Mouse (Mus musculus): ENCODE measurements around the gene Sumo1. TPM values are rescaled to one million over a fixed set of nuclear protein-coding genes. Genes with fewer than 3 reads are reported as not detected.

The Sumo1 gene
- polyA plus RNA-seq, 1 experiment from 2014 or later: 186 TPM

GRCm38 (mm10) chr1:59569301-59569700 lies 101.3 kb downstream of the Sumo1 start:
- ATAC-seq (ENCODE audit: low read depth) (no peak), DNase-seq (no peak)
- H3K27ac ChIP-seq: no peak overlapping the region
- no peaks in the 10 kb centered on the region for H3K27me3 ChIP-seq
- H3K9me3 ChIP-seq (replicated peaks): no peaks in the 10 kb centered on the region
- no peak overlapping the region for H3K4me3 ChIP-seq (replicated peaks)
- no peak overlapping the region for H3K9ac ChIP-seq
- 64% methylated on average over 5 of the region's 5 CpGs for WGBS (ENCODE audit: insufficient replicate concordance)
- no peak overlapping the region for H3K4me2 ChIP-seq
- H3K4me1 ChIP-seq (replicated peaks): no peaks in the 10 kb centered on the region
- H3K36me3 ChIP-seq: no peaks in the 10 kb centered on the region

GRCm38 (mm10) chr1:59568283-59568682 lies 102.4 kb downstream of the Sumo1 start:
- ATAC-seq (ENCODE audit: low read depth): no peak
- no peak overlapping the region for H3K27ac ChIP-seq

GRCm38 (mm10) chr1:59567521-59567920 lies 103.1 kb downstream of the Sumo1 start:
- Histone ChIP-seq H3K4me3 (replicated peaks) (no peak overlapping the region), H3K4me1 (replicated peaks) (no peaks in the 10 kb centered on the region), H3K9me3 (replicated peaks) (no peaks in the 10 kb centered on the region), H3K36me3 (no peaks in the 10 kb centered on the region), H3K9ac (no peak overlapping the region), H3K27me3 (no peaks in the 10 kb centered on the region), H3K27ac (no peak overlapping the region), H3K4me2 (no peak overlapping the region)
- ATAC-seq (ENCODE audit: low read depth): no peak
- WGBS (ENCODE audit: insufficient replicate concordance): 72% methylated on average over 4 of the region's 4 CpGs
- DNase-seq: no peak

More at GRCm38 (mm10) chr1:59568283-59568682, 102.4 kb downstream of the Sumo1 start:
- Histone ChIP-seq H3K4me2 (no peak overlapping the region), H3K9me3 (replicated peaks) (no peaks in the 10 kb centered on the region), H3K4me1 (replicated peaks) (no peaks in the 10 kb centered on the region), H3K4me3 (replicated peaks) (no peak overlapping the region), H3K36me3 (no peaks in the 10 kb centered on the region), H3K27me3 (no peaks in the 10 kb centered on the region), H3K9ac (no peak overlapping the region)
- DNase-seq: no peak
- WGBS (ENCODE audit: insufficient replicate concordance): 46% methylated on average over 1 of the region's 1 CpGs

GRCm38 (mm10) chr1:59566926-59567325 lies 103.7 kb downstream of the Sumo1 start:
- no peak overlapping the region for H3K4me2 ChIP-seq
- H3K4me1 ChIP-seq (replicated peaks): no peaks in the 10 kb centered on the region
- no peak overlapping the region for H3K27ac ChIP-seq
- H3K9me3 ChIP-seq (replicated peaks): no peaks in the 10 kb centered on the region
- 62% methylated on average over 6 of the region's 6 CpGs for WGBS (ENCODE audit: insufficient replicate concordance)
- H3K9ac ChIP-seq: no peak overlapping the region
- H3K4me3 ChIP-seq (replicated peaks): no peak overlapping the region
- no peak for ATAC-seq (ENCODE audit: low read depth)
- no peaks in the 10 kb centered on the region for H3K36me3 ChIP-seq
- H3K27me3 ChIP-seq: no peaks in the 10 kb centered on the region
- no peak for DNase-seq

GRCm38 (mm10) chr1:59566281-59566680 lies 104.4 kb downstream of the Sumo1 start:
- no peaks in the 10 kb centered on the region for H3K9me3 ChIP-seq (replicated peaks)
- H3K4me2 ChIP-seq: no peak overlapping the region
- ATAC-seq (ENCODE audit: low read depth) (no peak), DNase-seq (no peak)
- no peaks in the 10 kb centered on the region for H3K4me1 ChIP-seq (replicated peaks)
- no peaks in the 10 kb centered on the region for H3K36me3 ChIP-seq
- no peaks in the 10 kb centered on the region for H3K27me3 ChIP-seq
- H3K4me3 ChIP-seq (replicated peaks): no peak overlapping the region
- WGBS (ENCODE audit: insufficient replicate concordance): 57% methylated on average over 7 of the region's 7 CpGs
- no peak overlapping the region for H3K27ac ChIP-seq
- H3K9ac ChIP-seq: no peak overlapping the region

- H3K27me3 ChIP-seq: no peaks in the 10 kb centered on the region
- H3K9me3 ChIP-seq (replicated peaks): no peaks in the 10 kb centered on the region
- no peaks in the 10 kb centered on the region for H3K36me3 ChIP-seq
- H3K9ac ChIP-seq: no peak overlapping the region
- DNase-seq (no peak), ATAC-seq (ENCODE audit: low read depth) (no peak)
- H3K27ac ChIP-seq: no peak overlapping the region
- H3K4me1 ChIP-seq (replicated peaks): no peaks in the 10 kb centered on the region
- WGBS (ENCODE audit: insufficient replicate concordance): 26% methylated on average over 5 of the region's 5 CpGs
- H3K4me2 ChIP-seq: no peak overlapping the region
- no peak overlapping the region for H3K4me3 ChIP-seq (replicated peaks)
Measured at GRCm38 (mm10) chr1:59565804-59566203, 104.8 kb downstream of the Sumo1 start.

- H3K27me3 ChIP-seq: no peaks in the 10 kb centered on the region
- ATAC-seq (ENCODE audit: low read depth): no peak
Measured at GRCm38 (mm10) chr1:59563581-59563980, 107.1 kb downstream of the Sumo1 start.

GRCm38 (mm10) chr1:59553708-59554107 lies 116.9 kb downstream of the Sumo1 start:
- H3K9me3 ChIP-seq (replicated peaks): no peaks in the 10 kb centered on the region
- 62% methylated on average over 5 of the region's 5 CpGs for WGBS (ENCODE audit: insufficient replicate concordance)
- ATAC-seq (ENCODE audit: low read depth) (no peak), DNase-seq (no peak)
- H3K4me2 ChIP-seq: no peak overlapping the region
- H3K36me3 ChIP-seq: no peaks in the 10 kb centered on the region
- no peak overlapping the region for H3K27ac ChIP-seq
- H3K4me1 ChIP-seq (replicated peaks): peaks cover 9% of the 10 kb centered on the region; the same call in 1 of the 2 replicates
- H3K27me3 ChIP-seq: no peaks in the 10 kb centered on the region
- no peak overlapping the region for H3K9ac ChIP-seq
- H3K4me3 ChIP-seq (replicated peaks): no peak overlapping the region

More at GRCm38 (mm10) chr1:59563581-59563980, 107.1 kb downstream of the Sumo1 start:
- no peaks in the 10 kb centered on the region for H3K9me3 ChIP-seq (replicated peaks)
- no peak overlapping the region for H3K4me2 ChIP-seq
- no peak overlapping the region for H3K9ac ChIP-seq
- H3K4me1 ChIP-seq (replicated peaks): no peaks in the 10 kb centered on the region
- no peak overlapping the region for H3K27ac ChIP-seq
- H3K4me3 ChIP-seq (replicated peaks): no peak overlapping the region
- H3K36me3 ChIP-seq: no peaks in the 10 kb centered on the region
- no peak for DNase-seq
- 71% methylated on average over 2 of the region's 2 CpGs for WGBS (ENCODE audit: insufficient replicate concordance)

GRCm38 (mm10) chr1:59550996-59551395 lies 119.6 kb downstream of the Sumo1 start:
- H3K4me1 ChIP-seq (replicated peaks): peaks cover 9% of the 10 kb centered on the region; the same call in 1 of the 2 replicates
- no peak overlapping the region for H3K27ac ChIP-seq
- H3K36me3 ChIP-seq: no peaks in the 10 kb centered on the region
- WGBS (ENCODE audit: insufficient replicate concordance): 66% methylated on average over 11 of the region's 11 CpGs
- no peak for DNase-seq
- no peak overlapping the region for H3K9ac ChIP-seq
- 0 out of 2 replicates have a peak, but pooled peaks cover 3% of the 10 kb centered on the region for H3K27me3 ChIP-seq
- H3K4me3 ChIP-seq (replicated peaks): no peak overlapping the region
- ATAC-seq (ENCODE audit: low read depth): no peak
- no peak overlapping the region for H3K4me2 ChIP-seq
- no peaks in the 10 kb centered on the region for H3K9me3 ChIP-seq (replicated peaks)

- ATAC-seq (ENCODE audit: low read depth) (no peak), DNase-seq (no peak)
- Histone ChIP-seq H3K4me3 (replicated peaks) (no peak overlapping the region), H3K9ac (no peak overlapping the region), H3K27ac (no peak overlapping the region), H3K9me3 (replicated peaks) (no peaks in the 10 kb centered on the region), H3K4me1 (replicated peaks) (0 out of 2 replicates have a peak, but pooled peaks cover 5% of the 10 kb centered on the region), H3K36me3 (no peaks in the 10 kb centered on the region), H3K27me3 (0 out of 2 replicates have a peak, but pooled peaks cover 3% of the 10 kb centered on the region), H3K4me2 (no peak overlapping the region)
- WGBS (ENCODE audit: insufficient replicate concordance): 19% methylated on average over 6 of the region's 6 CpGs
Measured at GRCm38 (mm10) chr1:59550227-59550626, 120.4 kb downstream of the Sumo1 start.

- Histone ChIP-seq H3K4me2 (no peak overlapping the region), H3K27me3 (0 out of 2 replicates have a peak, but pooled peaks cover 3% of the 10 kb centered on the region), H3K4me1 (replicated peaks) (no peaks in the 10 kb centered on the region), H3K4me3 (replicated peaks) (no peak overlapping the region), H3K27ac (no peak overlapping the region), H3K9ac (no peak overlapping the region), H3K9me3 (replicated peaks) (no peaks in the 10 kb centered on the region), H3K36me3 (no peaks in the 10 kb centered on the region)
- no peak for DNase-seq
- WGBS (ENCODE audit: insufficient replicate concordance): 62% methylated on average over 7 of the region's 7 CpGs
- no peak for ATAC-seq (ENCODE audit: low read depth)
Measured at GRCm38 (mm10) chr1:59549036-59549675, 121.5 kb downstream of the Sumo1 start.

- H3K36me3 ChIP-seq: no peaks in the 10 kb centered on the region
- 64% methylated on average over 5 of the region's 5 CpGs for WGBS (ENCODE audit: insufficient replicate concordance)
- ATAC-seq (ENCODE audit: low read depth): no peak
Measured at GRCm38 (mm10) chr1:59548486-59548885, 122.1 kb downstream of the Sumo1 start.

More at GRCm38 (mm10) chr1:59548486-59548885, 122.1 kb downstream of the Sumo1 start:
- no peaks in the 10 kb centered on the region for H3K9me3 ChIP-seq (replicated peaks)
- H3K9ac ChIP-seq: no peak overlapping the region
- DNase-seq: no peak
- H3K4me1 ChIP-seq (replicated peaks): no peaks in the 10 kb centered on the region
- H3K4me3 ChIP-seq (replicated peaks): no peak overlapping the region
- H3K27ac ChIP-seq: no peak overlapping the region
- no peak overlapping the region for H3K4me2 ChIP-seq
- 0 out of 2 replicates have a peak, but pooled peaks cover 3% of the 10 kb centered on the region for H3K27me3 ChIP-seq
